Mouse (Mus musculus): ENCODE measurements around the gene Dnajc30. TPM values are rescaled to one million over a fixed set of nuclear protein-coding genes. Genes with fewer than 3 reads are reported as not detected.
A peak's percentile ranks its signal among the peaks of the same experiment; 100 is the strongest.

The Dnajc30 gene
- polyA plus RNA-seq, 1 experiment from 2014 or later = 34.8 TPM

- peak overlapping the region; percentile 46; the same call in 1 of the 2 replicates for H3K4me3 ChIP-seq (ENCODE audit: low read depth, low read length)
- peak; percentile 61; the same call in 1 of the 2 replicates for ATAC-seq (ENCODE audit: insufficient number of reproducible peaks, insufficient read depth, low FRiP score, low read depth)
- H3K36me3 ChIP-seq (ENCODE audit: control insufficient read depth, insufficient read depth, low read length) = no peaks in the 10 kb centered on the region
- peaks cover 18% of the 10 kb centered on the region for H3K27me3 ChIP-seq (ENCODE audit: control insufficient read depth, insufficient read depth, low read length)
- H3K9me3 ChIP-seq (ENCODE audit: control insufficient read depth, low read depth, low read length) = no peaks in the 10 kb centered on the region
- 0 out of 2 replicates have a peak, but pooled peaks cover 4% of the 10 kb centered on the region for H3K4me1 ChIP-seq (ENCODE audit: control insufficient read depth, insufficient read depth, low read length)
- H3K4me2 ChIP-seq (replicated peaks; ENCODE audit: low read depth, low read length) = peak overlapping the region; percentile 94
- H3K9ac ChIP-seq (replicated peaks; ENCODE audit: low read depth, low read length) = no peak overlapping the region
- 10% methylated on average over 40 of the region's 40 CpGs for WGBS
- no peak overlapping the region for H3K27ac ChIP-seq (ENCODE audit: low read length)
Observed at GRCm38 (mm10) chr5:135107521-135108501, 43.8 kb downstream of the Dnajc30 start.

GRCm38 (mm10) chr5:135109017-135109416 lies 45.0 kb downstream of the Dnajc30 start:
- 0 out of 2 replicates have a peak, but pooled peaks cover 4% of the 10 kb centered on the region for H3K4me1 ChIP-seq (ENCODE audit: control insufficient read depth, insufficient read depth, low read length)
- ATAC-seq (ENCODE audit: insufficient number of reproducible peaks, insufficient read depth, low FRiP score, low read depth) = no peak
- H3K36me3 ChIP-seq (ENCODE audit: control insufficient read depth, insufficient read depth, low read length) = no peaks in the 10 kb centered on the region
- no peak overlapping the region for H3K9ac ChIP-seq (replicated peaks; ENCODE audit: low read depth, low read length)
- no peaks in the 10 kb centered on the region for H3K9me3 ChIP-seq (ENCODE audit: control insufficient read depth, low read depth, low read length)
- WGBS = 62% methylated on average over 6 of the region's 6 CpGs
- no peak overlapping the region for H3K27ac ChIP-seq (ENCODE audit: low read length)
- peaks cover 18% of the 10 kb centered on the region for H3K27me3 ChIP-seq (ENCODE audit: control insufficient read depth, insufficient read depth, low read length)
- H3K4me3 ChIP-seq (ENCODE audit: low read depth, low read length) = no peak overlapping the region
- H3K4me2 ChIP-seq (replicated peaks; ENCODE audit: low read depth, low read length) = no peak overlapping the region

DNA sequence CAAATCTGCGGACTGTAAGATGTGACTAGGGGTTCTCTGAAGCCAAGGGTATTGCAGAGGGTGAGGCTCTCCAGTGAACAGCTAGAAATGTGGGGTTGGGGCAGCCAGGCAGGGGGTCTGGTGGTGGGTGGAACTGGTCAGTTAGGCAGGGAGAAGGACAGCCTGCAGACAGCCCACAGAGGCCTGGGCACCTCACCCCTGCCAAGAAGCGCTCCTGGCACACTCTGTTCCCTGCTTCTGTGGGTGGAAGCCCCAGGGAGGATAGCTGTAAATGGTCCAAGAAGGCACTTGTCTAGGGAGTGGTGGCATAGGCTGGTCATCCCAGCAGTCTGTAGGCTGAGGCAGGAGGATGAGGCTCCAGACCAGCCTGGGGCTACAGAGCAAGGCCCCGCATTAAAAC lies 45.4 kb downstream of the Dnajc30 start:
- Histone ChIP-seq H3K4me3 (ENCODE audit: low read depth, low read length) (no peak overlapping the region), H3K4me1 (ENCODE audit: control insufficient read depth, insufficient read depth, low read length) (0 out of 2 replicates have a peak, but pooled peaks cover 4% of the 10 kb centered on the region), H3K4me2 (replicated peaks; ENCODE audit: low read depth, low read length) (no peak overlapping the region), H3K36me3 (ENCODE audit: control insufficient read depth, insufficient read depth, low read length) (no peaks in the 10 kb centered on the region), H3K9me3 (ENCODE audit: control insufficient read depth, low read depth, low read length) (no peaks in the 10 kb centered on the region), H3K27ac (ENCODE audit: low read length) (no peak overlapping the region), H3K27me3 (ENCODE audit: control insufficient read depth, insufficient read depth, low read length) (peaks cover 18% of the 10 kb centered on the region), H3K9ac (replicated peaks; ENCODE audit: low read depth, low read length) (no peak overlapping the region)
- 84% methylated on average over 3 of the region's 3 CpGs for WGBS
- no peak for ATAC-seq (ENCODE audit: insufficient number of reproducible peaks, insufficient read depth, low FRiP score, low read depth)

DNA sequence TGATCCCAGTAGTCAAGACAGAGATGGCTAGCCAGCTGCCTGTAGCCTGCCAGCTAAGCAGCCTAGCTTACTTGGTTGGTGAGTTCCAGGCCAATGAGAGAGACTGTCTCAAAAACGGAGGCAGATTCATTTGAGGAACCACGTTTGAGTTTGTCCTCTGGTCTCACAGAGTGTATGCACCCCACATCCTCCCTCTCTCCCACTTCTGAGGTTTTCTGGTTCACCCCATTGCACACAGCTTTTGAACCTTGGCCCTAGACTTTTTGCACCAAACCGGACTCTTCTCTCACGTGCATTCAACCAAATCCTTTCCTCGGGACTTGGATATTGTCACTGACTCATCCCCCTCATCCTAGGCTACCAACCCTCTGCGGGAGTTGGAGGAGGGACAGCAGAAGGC lies 46.0 kb downstream of the Dnajc30 start:
- peaks cover 18% of the 10 kb centered on the region for H3K27me3 ChIP-seq (ENCODE audit: control insufficient read depth, insufficient read depth, low read length)
- 71% methylated on average over 6 of the region's 6 CpGs for WGBS

GRCm38 (mm10) chr5:135113782-135114181 lies 49.8 kb downstream of the Dnajc30 start:
- no peak for ATAC-seq (ENCODE audit: insufficient number of reproducible peaks, insufficient read depth, low FRiP score, low read depth)

More for the DNA sequence above, 46.0 kb downstream of the Dnajc30 start:
- Histone ChIP-seq H3K4me1 (ENCODE audit: control insufficient read depth, insufficient read depth, low read length) (0 out of 2 replicates have a peak, but pooled peaks cover 4% of the 10 kb centered on the region), H3K4me3 (ENCODE audit: low read depth, low read length) (no peak overlapping the region), H3K4me2 (replicated peaks; ENCODE audit: low read depth, low read length) (no peak overlapping the region), H3K9me3 (ENCODE audit: control insufficient read depth, low read depth, low read length) (no peaks in the 10 kb centered on the region), H3K36me3 (ENCODE audit: control insufficient read depth, insufficient read depth, low read length) (no peaks in the 10 kb centered on the region), H3K9ac (replicated peaks; ENCODE audit: low read depth, low read length) (no peak overlapping the region), H3K27ac (ENCODE audit: low read length) (no peak overlapping the region)
- ATAC-seq (ENCODE audit: insufficient number of reproducible peaks, insufficient read depth, low FRiP score, low read depth) = no peak

GRCm38 (mm10) chr5:135115241-135115640 lies 51.2 kb downstream of the Dnajc30 start:
- Histone ChIP-seq H3K4me2 (replicated peaks; ENCODE audit: low read depth, low read length) (no peak overlapping the region), H3K9me3 (ENCODE audit: control insufficient read depth, low read depth, low read length) (no peaks in the 10 kb centered on the region), H3K36me3 (ENCODE audit: control insufficient read depth, insufficient read depth, low read length) (no peaks in the 10 kb centered on the region), H3K9ac (replicated peaks; ENCODE audit: low read depth, low read length) (no peak overlapping the region), H3K27ac (ENCODE audit: low read length) (no peak overlapping the region), H3K4me1 (ENCODE audit: control insufficient read depth, insufficient read depth, low read length) (no peaks in the 10 kb centered on the region; the same call in 1 of the 2 replicates), H3K4me3 (ENCODE audit: low read depth, low read length) (no peak overlapping the region), H3K27me3 (ENCODE audit: control insufficient read depth, insufficient read depth, low read length) (no peaks in the 10 kb centered on the region)
- WGBS = 77% methylated on average over 8 of the region's 8 CpGs
- ATAC-seq (ENCODE audit: insufficient number of reproducible peaks, insufficient read depth, low FRiP score, low read depth) = no peak

More at GRCm38 (mm10) chr5:135113782-135114181, 49.8 kb downstream of the Dnajc30 start:
- Histone ChIP-seq H3K27me3 (ENCODE audit: control insufficient read depth, insufficient read depth, low read length) (no peaks in the 10 kb centered on the region), H3K4me2 (replicated peaks; ENCODE audit: low read depth, low read length) (no peak overlapping the region), H3K9me3 (ENCODE audit: control insufficient read depth, low read depth, low read length) (no peaks in the 10 kb centered on the region), H3K4me3 (ENCODE audit: low read depth, low read length) (no peak overlapping the region), H3K36me3 (ENCODE audit: control insufficient read depth, insufficient read depth, low read length) (no peaks in the 10 kb centered on the region), H3K9ac (replicated peaks; ENCODE audit: low read depth, low read length) (no peak overlapping the region), H3K27ac (ENCODE audit: low read length) (no peak overlapping the region), H3K4me1 (ENCODE audit: control insufficient read depth, insufficient read depth, low read length) (no peaks in the 10 kb centered on the region; the same call in 1 of the 2 replicates)
- whole genome bisulfite sequencing = 83% methylated on average over 12 of the region's 12 CpGs

Other genes starting within 250 kb of the Dnajc30 start
- not detected in 2 replicates for gene Tmem270, start 157.5 kb upstream of the Dnajc30 start, polyA plus RNA-seq (2014; fragmentation: Nextera tagmentation; extraction: Ambion mirVana)
- 1.0 TPM in 1 of 2 replicates, not detected in the other for gene Cldn13, start 148.7 kb upstream of the Dnajc30 start, polyA plus RNA-seq (2014; fragmentation: Nextera tagmentation; extraction: Ambion mirVana)
- gene Mettl27, start 131.8 kb upstream of the Dnajc30 start, polyA plus RNA-seq (2014; fragmentation: Nextera tagmentation; extraction: Ambion mirVana) = 22.1 and 26.3 TPM in 2 replicates
- gene Cldn4, start 117.3 kb upstream of the Dnajc30 start, polyA plus RNA-seq (2014; fragmentation: Nextera tagmentation; extraction: Ambion mirVana) = 91.5 and 93.9 TPM in 2 replicates
- 69.7 and 71.2 TPM in 2 replicates for gene Cldn3, start 78.0 kb upstream of the Dnajc30 start, polyA plus RNA-seq (2014; fragmentation: Nextera tagmentation; extraction: Ambion mirVana)
- gene Abhd11, start 55.0 kb upstream of the Dnajc30 start, polyA plus RNA-seq (2014; fragmentation: Nextera tagmentation; extraction: Ambion mirVana) = 73.3 and 80.6 TPM in 2 replicates
- 17.4 and 17.7 TPM in 2 replicates for gene Stx1a, start 40.7 kb upstream of the Dnajc30 start, polyA plus RNA-seq (2014; fragmentation: Nextera tagmentation; extraction: Ambion mirVana)
- gene Bud23, start 757 bp downstream of the Dnajc30 start, polyA plus RNA-seq (2014; fragmentation: Nextera tagmentation; extraction: Ambion mirVana) = 95.2 and 99.0 TPM in 2 replicates
- gene Vps37d, start 14.1 kb downstream of the Dnajc30 start, polyA plus RNA-seq (2014; fragmentation: Nextera tagmentation; extraction: Ambion mirVana) = 7.2 and 7.7 TPM in 2 replicates
- 2.7 and 3.6 TPM in 2 replicates for gene Mlxipl, start 25.7 kb downstream of the Dnajc30 start, polyA plus RNA-seq (2014; fragmentation: Nextera tagmentation; extraction: Ambion mirVana)
- gene Tbl2, start 85.5 kb downstream of the Dnajc30 start, polyA plus RNA-seq (2014; fragmentation: Nextera tagmentation; extraction: Ambion mirVana) = 24.8 and 28.5 TPM in 2 replicates
- 45.1 and 48.9 TPM in 2 replicates for gene Bcl7b, start 104.1 kb downstream of the Dnajc30 start, polyA plus RNA-seq (2014; fragmentation: Nextera tagmentation; extraction: Ambion mirVana)
- gene Baz1b, start 123.1 kb downstream of the Dnajc30 start, polyA plus RNA-seq (2014; fragmentation: Nextera tagmentation; extraction: Ambion mirVana) = 60.3 and 60.7 TPM in 2 replicates
- gene Fzd9, start 187.0 kb downstream of the Dnajc30 start, polyA plus RNA-seq (2014; fragmentation: Nextera tagmentation; extraction: Ambion mirVana) = 0.17 and 0.25 TPM in 2 replicates